Mouse (Mus musculus): ENCODE measurements around the gene Tmem120b.

DNA sequence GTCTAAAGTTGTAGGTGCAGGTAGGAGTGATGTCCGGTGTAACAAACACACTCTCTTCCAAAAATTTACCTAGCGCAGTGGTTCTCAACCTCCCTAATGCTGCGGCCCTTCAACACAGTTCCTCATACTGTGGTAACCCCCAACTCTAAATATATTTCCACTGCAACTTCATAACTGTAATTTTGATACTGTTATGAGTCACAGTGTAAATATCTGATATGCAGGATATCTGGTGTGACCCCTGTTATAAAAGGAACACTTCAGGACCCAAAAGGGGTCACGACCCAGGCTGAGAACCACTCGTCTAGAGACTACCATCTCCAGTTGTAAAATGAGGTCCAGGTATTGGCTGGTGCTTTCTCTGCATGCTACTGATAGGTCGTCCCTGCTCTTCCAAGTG lies 56.9 kb downstream of the Tmem120b start:
- TF ChIP-seq CTCF (IDR thresholded peaks at IDR 0.05; ENCODE audit: low read depth, low read length) (no peak), POLR2AphosphoS5 (IDR thresholded peaks at IDR 0.05; ENCODE audit: insufficient replicate concordance, low read depth, low read length) (no peak)

Measured in G1E (cell line).